Comparison of ENCODE assay signal across 5 mouse cellular contexts in genomic region chr9:13790864-13791263, GRCm38 (mm10). TPM values are rescaled to one million over a fixed set of nuclear protein-coding genes. Genes with fewer than 3 reads are reported as not detected.
DNase-seq lines count a peak whose midpoint lies in the region; ATAC-seq and TF ChIP-seq lines count a peak whose summit lies in the region.
"Not testable (repeated sequence)": the region's sequence is repeated elsewhere in the genome, so short reads cannot be mapped to it uniquely, and the experiment has no call there.

No protein-coding gene starts in this region.

- not testable (repeated sequence) for TF ChIP-seq RAD21 in CH12.LX (IDR thresholded peaks at IDR 0.05; ENCODE audit: low read depth, low read length); MEL (IDR thresholded peaks at IDR 0.05; ENCODE audit: low read depth, low read length)

- not testable (repeated sequence) for H3K79me2 ChIP-seq in CH12.LX (replicated peaks; ENCODE audit: control insufficient read depth, extremely low read depth, insufficient read depth, poor library complexity, severe bottlenecking); MEL (ENCODE audit: control insufficient read depth, insufficient read depth, low read length, poor library complexity)

- not testable (repeated sequence) for H3K9me3 ChIP-seq in CH12.LX (replicated peaks; ENCODE audit: low read length); ES-E14 (ENCODE audit: control insufficient read depth, insufficient read depth, low read depth, low read length); MEL (replicated peaks; ENCODE audit: insufficient read depth, low read length)

- ATAC-seq in Patski, result not testable (repeated sequence)

- not testable (repeated sequence) for H3K4me3 ChIP-seq in CH12.LX (replicated peaks in 1 of 3; ENCODE audit: low read depth in 2 of 3, low read length in 2 of 3, poor library complexity in 1 of 3); ES-E14 (ENCODE audit: insufficient read depth in 1 of 2, low read depth in 1 of 2, low read length in 2 of 2, poor library complexity in 1 of 2, severe bottlenecking in 1 of 2); MEL (ENCODE audit: control insufficient read depth in 1 of 2, insufficient read depth in 1 of 2, low read depth in 2 of 2, low read length in 2 of 2)

- CTCF ChIA-PET in Patski (lab: Charles Lee), result interaction anchor here (1.6 kb wide), 1 partner anchor 19 kb away, joined by 4 read pairs; no protein-coding TSS in a partner anchor

- dilution Hi-C loops in CH12.LX (cut with MboI; ENCODE audit: extremely low pct_ligation_motif_present, extremely low pct_unique_long_range_greater_than_20kb, low sequenced_read_pairs), result not testable (repeated sequence)

- H3K27ac ChIP-seq in CH12.LX (ENCODE audit: insufficient read depth, low read depth); ES-E14 (ENCODE audit: insufficient read depth, low read depth, low read length, poor library complexity, severe bottlenecking); MEL (ENCODE audit: control insufficient read depth, low read depth, low read length): not testable (repeated sequence)

- H3K4me1 ChIP-seq in CH12.LX (ENCODE audit: control insufficient read depth in 1 of 2, insufficient read depth in 2 of 2); ES-E14 (ENCODE audit: control insufficient read depth in 2 of 2, insufficient read depth in 2 of 2, low read length in 2 of 2, poor library complexity in 1 of 2); MEL (ENCODE audit: control insufficient read depth in 1 of 2, insufficient read depth in 2 of 2, low read length in 2 of 2): not testable (repeated sequence)

- H3K27me3 ChIP-seq in CH12.LX (replicated peaks); MEL (ENCODE audit: control insufficient read depth in 1 of 2, insufficient read depth in 2 of 2, low read length in 2 of 2); Patski: not testable (repeated sequence)

- TF ChIP-seq EP300 in CH12.LX (IDR thresholded peaks at IDR 0.05; ENCODE audit: low read length); MEL (IDR thresholded peaks at IDR 0.05; ENCODE audit: low read depth in 1 of 2, low read length in 2 of 2): not testable (repeated sequence)

- H3K9ac ChIP-seq in CH12.LX (ENCODE audit: insufficient read depth, low read depth); ES-E14 (ENCODE audit: insufficient read depth, low read depth, low read length, poor library complexity, severe bottlenecking); MEL (ENCODE audit: control insufficient read depth, low read depth, low read length, poor library complexity, severe bottlenecking): not testable (repeated sequence)

- POLR2A ChIA-PET in Patski (lab: Charles Lee), result not testable (repeated sequence)

- in situ Hi-C loops in CH12.LX (cut with MboI; ENCODE audit: low pct_ligation_motif_present, low pct_unique_long_range_greater_than_20kb, low sequenced_read_pairs); ES-E14 (cut with MboI; ENCODE audit: low sequenced_read_pairs in 2 of 2, unreplicated experiment in 2 of 2); Patski (cut with MboI; ENCODE audit: low pct_unique_long_range_greater_than_20kb): not testable (repeated sequence)

- not testable (repeated sequence) for DNase-seq in CH12.LX (ENCODE audit: extremely low read depth); ES-E14 (ENCODE audit: low read depth, low spot score); MEL (ENCODE audit: low read depth, low spot score); Patski (ENCODE audit: low read depth, low spot score)
- DNase-seq in heart, adult 11 months, result peak; percentile 15

- peaks cover 32 to 79% of the 10 kb centered on the region in 2 experiments for H3K36me3 ChIP-seq in CH12.LX (replicated peaks in 1 of 2; ENCODE audit: control insufficient read depth in 1 of 2, insufficient read depth in 1 of 2, low read length in 1 of 2)
- not testable (repeated sequence) for H3K36me3 ChIP-seq in ES-E14 (ENCODE audit: control insufficient read depth, insufficient read depth, low read length, poor library complexity, severe bottlenecking)
- H3K36me3 ChIP-seq in MEL (ENCODE audit: control insufficient read depth in 1 of 2, insufficient read depth in 2 of 2, low read length in 2 of 2), result peaks cover 2 to 58% of the 10 kb centered on the region in 2 experiments

- not testable (repeated sequence) for TF ChIP-seq CTCF in CH12.LX (conservative IDR thresholded peaks at IDR 0.05 in 1 of 2, IDR thresholded peaks at IDR 0.05 in 1 of 2; ENCODE audit: low read depth in 2 of 2, low read length in 2 of 2)
- TF ChIP-seq CTCF in MEL (IDR thresholded peaks at IDR 0.05 in 2 of 3, conservative IDR thresholded peaks at IDR 0.05 in 1 of 3; ENCODE audit: control insufficient read depth in 1 of 3, insufficient read depth in 1 of 3, low read depth in 2 of 3, low read length in 3 of 3, poor library complexity in 1 of 3, severe bottlenecking in 1 of 3) (0 out of 6 replicates have a peak, but pooled peaks of 1 of the 3 experiments have one; percentile 6), Patski (IDR thresholded peaks at IDR 0.05) (peak; percentile 15)

- not testable (repeated sequence) for H3K4me2 ChIP-seq in CH12.LX (ENCODE audit: insufficient read depth, low read depth, poor library complexity, severe bottlenecking)

- TF ChIP-seq POLR2A in CH12.LX (IDR thresholded peaks at IDR 0.05; ENCODE audit: low read depth, low read length); MEL (IDR thresholded peaks at IDR 0.05; ENCODE audit: control insufficient read depth in 1 of 2, insufficient read depth in 1 of 2, low read depth in 1 of 2, low read length in 2 of 2, poor library complexity in 1 of 2): not testable (repeated sequence)

TF ChIP-seq in CH12.LX, 34 proteins besides CTCF, POLR2A, EP300 and RAD21:
- TF ChIP-seq ZNF384 (IDR thresholded peaks at IDR 0.05; ENCODE audit: low read depth, low read length), result 0 out of 2 replicates have a peak, but pooled peaks have one; percentile 20

TF ChIP-seq in ES-E14, 5 proteins besides CTCF, POLR2A, EP300 and RAD21:
- peak; percentile 72; the same call in 1 of the 2 replicates for TF ChIP-seq ZNF384 (IDR thresholded peaks at IDR 0.05; ENCODE audit: low read depth, low read length)

TF ChIP-seq in MEL, 35 proteins besides CTCF, POLR2A, EP300 and RAD21:
- TF ChIP-seq ZNF384 (IDR thresholded peaks at IDR 0.05; ENCODE audit: low read depth, low read length), result peak; percentile 69

RNA-seq across cellular contexts. Expression of gene Cep57, which starts 36.0 kb away (rescaled TPM):
- total RNA-seq in CH12.LX (2012; rRNA removed) (26.5 and 27.7 TPM in 2 replicates), CH12.LX (2014; rRNA removed) (50.6 and 55.9 TPM in 2 replicates), ES-E14 (2012; rRNA removed) (43.3 and 49.9 TPM in 2 replicates), MEL (2012; rRNA removed) (89.3 and 98.7 TPM in 2 replicates)
- polyA plus RNA-seq in CH12.LX (2012; ENCODE audit: insufficient read length, low read depth) (49.4 and 50.1 TPM in 2 replicates), MEL (2012; ENCODE audit: insufficient read depth in 1 of 2, insufficient read length in 2 of 2, low read depth in 1 of 2, low replicate concordance in 2 of 2, missing spikeins in 1 of 2) (100 to 1,000 TPM; 119 to 142 TPM), Patski (2021) (44.0 TPM)

RNA-seq across cellular contexts. Expression of gene Fam76b, which starts 36.7 kb away (rescaled TPM):
- total RNA-seq in CH12.LX (2012; rRNA removed) (12.4 and 12.6 TPM in 2 replicates), CH12.LX (2014; rRNA removed) (36.2 and 43.2 TPM in 2 replicates), ES-E14 (2012; rRNA removed) (21.7 and 25.2 TPM in 2 replicates), MEL (2012; rRNA removed) (27.9 and 32.3 TPM in 2 replicates)
- polyA plus RNA-seq in CH12.LX (2012; ENCODE audit: insufficient read length, low read depth) (25.3 and 31.7 TPM in 2 replicates), MEL (2012; ENCODE audit: insufficient read depth in 1 of 2, insufficient read length in 2 of 2, low read depth in 1 of 2, low replicate concordance in 2 of 2, missing spikeins in 1 of 2) (10 to 100 TPM; 39.2 to 43.8 TPM), Patski (2021) (22.0 TPM)

RNA-seq across cellular contexts. Expression of gene Mtmr2, which starts 42.7 kb away (rescaled TPM):
- 19.7 and 25.7 TPM in 2 replicates for total RNA-seq in CH12.LX (2012; rRNA removed)
- 42.6 and 51.0 TPM in 2 replicates for total RNA-seq in CH12.LX (2014; rRNA removed)
- 34.7 and 35.0 TPM in 2 replicates for polyA plus RNA-seq in CH12.LX (2012; ENCODE audit: insufficient read length, low read depth)
- 36.8 and 45.3 TPM in 2 replicates for total RNA-seq in ES-E14 (2012; rRNA removed)
- total RNA-seq in MEL (2012; rRNA removed), result 75.2 and 80.5 TPM in 2 replicates
- 10 to 100 TPM; 47.1 to 95.8 TPM for polyA plus RNA-seq in MEL (2012; ENCODE audit: insufficient read depth in 1 of 2, insufficient read length in 2 of 2, low read depth in 1 of 2, low replicate concordance in 2 of 2, missing spikeins in 1 of 2)
- polyA plus RNA-seq in Patski (2021), result 68.0 TPM
